Mouse (Mus musculus) mouse embryonic stem cell (cell line): ENCODE results near the gene Proser2.

Experiments
- in situ Hi-C, 2 experiments: fragments of 300-500 bp; cut with MboI; formaldehyde crosslinking; loops; 1 replicate in 1 of 2; 3 replicates in 1 of 2; pipeline ENCODE4 v1.14.3; 2019 to 2020; ENCODE audit warnings: low sequenced_read_pairs in 2 of 2, low pct_unique_long_range_greater_than_20kb in 1 of 2, mixed read lengths in 1 of 2; ENCODE audit not compliant: unreplicated experiment in 1 of 2

Gene Proser2

GRCm38 (mm10) chr2:6085622-6086530, 44.1 kb downstream of the Proser2 start:
- in situ Hi-C loops: no loop called here

GRCm38 (mm10) chr2:6083696-6084095, 46.3 kb downstream of the Proser2 start:
- in situ Hi-C loops: no loop called here

GRCm38 (mm10) chr2:6082615-6083014, 47.4 kb downstream of the Proser2 start:
- in situ Hi-C loops: no loop called here

- in situ Hi-C loops: no loop called here
Observed at GRCm38 (mm10) chr2:6081108-6081507, 48.9 kb downstream of the Proser2 start.

GRCm38 (mm10) chr2:6080037-6080436, 50.0 kb downstream of the Proser2 start:
- in situ Hi-C loops: no loop called here

GRCm38 (mm10) chr2:6075530-6075896, 54.5 kb downstream of the Proser2 start:
- in situ Hi-C loops: no loop called here

GRCm38 (mm10) chr2:6074891-6075529, 55.0 kb downstream of the Proser2 start:
- in situ Hi-C loops: no loop called here

- in situ Hi-C loops: no loop called here
Observed at GRCm38 (mm10) chr2:6072685-6073260, 57.2 kb downstream of the Proser2 start.

- in situ Hi-C loops: no loop called here
Observed at GRCm38 (mm10) chr2:6071598-6072440, 58.2 kb downstream of the Proser2 start.

GRCm38 (mm10) chr2:6070925-6071324, 59.1 kb downstream of the Proser2 start:
- in situ Hi-C loops: no loop called here

GRCm38 (mm10) chr2:6067341-6067740, 62.7 kb downstream of the Proser2 start:
- in situ Hi-C loops: loop anchor here in 1 of 2 experiments (10.0 kb wide), 1 partner anchor 87 kb away; no protein-coding TSS in a partner anchor

GRCm38 (mm10) chr2:6060071-6060804, 69.8 kb downstream of the Proser2 start:
- in situ Hi-C loops: loop anchor here in 1 of 2 experiments (10.0 kb wide), 1 partner anchor 95 kb away; no protein-coding TSS in a partner anchor

- in situ Hi-C loops: no loop called here
Observed at GRCm38 (mm10) chr2:6059291-6059690, 70.7 kb downstream of the Proser2 start.

GRCm38 (mm10) chr2:6056518-6056917, 73.5 kb downstream of the Proser2 start:
- in situ Hi-C loops: no loop called here

GRCm38 (mm10) chr2:6055466-6055865, 74.5 kb downstream of the Proser2 start:
- in situ Hi-C loops: no loop called here

GRCm38 (mm10) chr2:6049018-6049417, 81.0 kb downstream of the Proser2 start:
- in situ Hi-C loops: no loop called here

GRCm38 (mm10) chr2:6048570-6048969, 81.4 kb downstream of the Proser2 start:
- in situ Hi-C loops: no loop called here
